Mouse (Mus musculus) spleen, adult 2 months (tissue): ENCODE results near the gene Immp2l.

Experiments used
- CTCF ChIP-seq: fragments of 200-500 bp; IDR thresholded peaks from 2 replicates; pipeline ENCODE4 v1.5.1; 2011; ENCODE audit warnings: mild to moderate bottlenecking, inconsistent platforms; ENCODE audit not compliant: insufficient read depth, insufficient read length, insufficient replicate concordance; ENCODE audit errors: extremely low read depth
- POLR2A ChIP-seq: fragments of 200-500 bp; IDR thresholded peaks from 2 replicates; pipeline ENCODE4 v1.6.1; 2011; ENCODE audit warnings: low read depth, low read length, inconsistent platforms

DNA sequence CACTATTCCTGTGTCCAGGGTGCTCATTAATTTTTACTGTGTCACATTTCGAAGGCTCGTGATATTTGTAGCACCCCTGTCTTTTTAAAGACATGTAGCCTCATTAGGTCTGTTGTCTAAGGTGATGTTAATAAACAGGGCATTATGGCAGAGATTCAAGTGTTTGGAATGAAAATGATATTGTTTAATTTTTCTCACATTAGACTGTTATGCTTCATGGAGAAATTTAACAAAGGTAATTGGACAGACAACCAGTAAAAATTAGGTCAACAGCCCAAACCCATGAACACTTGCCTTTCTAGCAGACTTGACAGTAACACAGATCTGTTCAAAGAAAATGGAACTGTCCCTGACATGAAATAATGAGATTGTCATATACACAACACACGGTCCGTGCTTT is 292.5 kb downstream of the Immp2l start:
- no peak for TF ChIP-seq CTCF
- no peak for TF ChIP-seq POLR2A
